Mouse (Mus musculus) intestine, postnatal 0 days (tissue): Measurements from ENCODE around the gene Uba52. TPM values are rescaled to one million over a fixed set of nuclear protein-coding genes. Genes with fewer than 3 reads are reported as not detected.

ENCODE experiments used
- ATAC-seq: fragments of 200-750 bp; cut with Nextera tagmentation; 2 replicates; pipeline ENCODE4 v1.8.0; 2017; ENCODE audit warnings: mild to moderate bottlenecking, moderate TSS enrichment, moderate library complexity
- H3K27ac ChIP-seq: fragments of 300-500 bp; sonication (generic); 2 replicates; pipeline ENCODE4 v1.5.1; 2014; ENCODE audit warnings: mild to moderate bottlenecking, low read depth, low read length, moderate library complexity
- H3K27me3 ChIP-seq: fragments of 300-500 bp; sonication (generic); replicated peaks from 2 replicates; pipeline ENCODE4 v1.6.1; 2014; ENCODE audit warnings: low read length, mixed read lengths; ENCODE audit not compliant: control insufficient read depth, insufficient read depth
- H3K36me3 ChIP-seq: fragments of 300-500 bp; sonication (generic); 2 replicates; pipeline ENCODE4 v1.6.1; 2014; ENCODE audit warnings: mild to moderate bottlenecking, moderate library complexity; ENCODE audit not compliant: control insufficient read depth, insufficient read depth
- H3K4me1 ChIP-seq: fragments of 300-500 bp; sonication (generic); replicated peaks from 2 replicates; pipeline ENCODE4 v1.6.1; 2014; ENCODE audit warnings: antibody characterized with exemption, low read length, mixed read lengths; ENCODE audit not compliant: control insufficient read depth, insufficient read depth
- H3K4me2 ChIP-seq: fragments of 300-500 bp; sonication (generic); replicated peaks from 2 replicates; pipeline ENCODE4 v1.6.1; 2014; ENCODE audit warnings: low read depth, mild to moderate bottlenecking, moderate library complexity
- H3K4me3 ChIP-seq: fragments of 300-500 bp; sonication (generic); 2 replicates; pipeline ENCODE4 v1.5.1; 2014; ENCODE audit warnings: low read depth, low read length
- H3K9ac ChIP-seq: fragments of 300-500 bp; sonication (generic); 2 replicates; pipeline ENCODE4 v1.6.1; 2014; ENCODE audit warnings: mild to moderate bottlenecking, low read depth, low read length
- H3K9me3 ChIP-seq: fragments of 300-500 bp; sonication (generic); 2 replicates; pipeline ENCODE4 v1.6.1; 2016; ENCODE audit warnings: mixed run types; ENCODE audit not compliant: control insufficient read depth
- CTCF ChIP-seq: sonication (generic); IDR thresholded peaks from 2 replicates; pipeline ENCODE4 v1.5.1; 2016; ENCODE audit warnings: low read depth, mild to moderate bottlenecking, control low read depth, antibody characterized with exemption, moderate library complexity
- WGBS: fragments of 180-500 bp; shearing (Covaris S2); extraction: QIAGEN DNeasy Blood & Tissue Kit; methylation state at CpG from one replicate; pipeline ENCODE4 v1.1.7; 2014; 5-methylcytosine and 5-hydroxymethylcytosine counted together
- polyA plus RNA-seq: library from polyadenylated mRNA; unstranded; fragments of >200 nt; fragmentation: Nextera tagmentation; extraction: Ambion mirVana; gene quantifications from 2 replicates; pipeline ENCODE4 v1.2.1, GENCODE M21; 2015

The Uba52 gene
- polyA plus RNA-seq, 1 experiment from 2014 or later = 863 TPM

DNA sequence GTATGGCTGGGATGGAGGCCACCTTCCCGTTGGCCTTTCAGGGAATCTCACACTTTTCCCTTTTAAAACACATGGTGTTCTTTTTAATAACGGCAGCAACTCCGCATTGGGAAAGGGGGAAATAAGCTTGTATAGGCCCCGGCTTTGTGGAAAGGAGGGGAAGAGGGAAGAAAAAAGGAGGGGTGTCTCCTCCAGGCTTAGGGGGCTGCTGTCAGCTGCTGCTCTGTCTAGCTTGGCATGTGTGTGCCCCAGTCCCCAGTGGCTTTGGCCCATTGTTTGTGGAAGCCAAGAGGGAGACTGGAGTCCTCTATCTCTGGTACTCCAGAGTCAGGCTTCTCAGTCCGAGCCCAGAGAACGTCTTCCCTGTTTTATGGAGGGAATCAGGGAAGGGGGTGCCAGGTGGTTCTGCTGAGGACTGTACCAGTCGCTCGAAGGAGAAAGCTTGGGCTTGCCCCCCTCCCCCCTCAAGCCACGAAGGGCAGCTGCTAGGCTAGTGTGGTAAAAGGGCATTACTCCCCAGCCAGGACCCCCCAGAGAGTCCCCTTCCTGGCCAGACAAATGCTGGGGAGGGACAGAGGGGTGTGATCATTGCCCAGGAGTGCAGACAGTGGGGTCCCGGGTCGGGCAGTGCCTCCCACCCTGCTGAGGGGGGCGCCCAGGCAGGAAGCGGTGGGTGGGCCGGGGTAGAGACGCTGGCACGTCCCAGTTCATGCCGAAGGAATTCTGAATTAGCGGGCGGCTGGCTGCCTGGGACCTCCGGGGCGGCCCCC, 15.4 kb downstream of the Uba52 start:
- H3K4me2 ChIP-seq = no peak overlapping the region
- no peaks in the 10 kb centered on the region for H3K9me3 ChIP-seq
- no peak overlapping the region for H3K27ac ChIP-seq
- H3K36me3 ChIP-seq = no peaks in the 10 kb centered on the region
- H3K4me1 ChIP-seq = no peaks in the 10 kb centered on the region
- peaks cover 94% of the 10 kb centered on the region for H3K27me3 ChIP-seq
- 8% methylated on average over 19 of the region's 21 CpGs for WGBS
- H3K9ac ChIP-seq = no peak overlapping the region
- no peak overlapping the region for H3K4me3 ChIP-seq
- no peak for TF ChIP-seq CTCF
- ATAC-seq = no peak

DNA sequence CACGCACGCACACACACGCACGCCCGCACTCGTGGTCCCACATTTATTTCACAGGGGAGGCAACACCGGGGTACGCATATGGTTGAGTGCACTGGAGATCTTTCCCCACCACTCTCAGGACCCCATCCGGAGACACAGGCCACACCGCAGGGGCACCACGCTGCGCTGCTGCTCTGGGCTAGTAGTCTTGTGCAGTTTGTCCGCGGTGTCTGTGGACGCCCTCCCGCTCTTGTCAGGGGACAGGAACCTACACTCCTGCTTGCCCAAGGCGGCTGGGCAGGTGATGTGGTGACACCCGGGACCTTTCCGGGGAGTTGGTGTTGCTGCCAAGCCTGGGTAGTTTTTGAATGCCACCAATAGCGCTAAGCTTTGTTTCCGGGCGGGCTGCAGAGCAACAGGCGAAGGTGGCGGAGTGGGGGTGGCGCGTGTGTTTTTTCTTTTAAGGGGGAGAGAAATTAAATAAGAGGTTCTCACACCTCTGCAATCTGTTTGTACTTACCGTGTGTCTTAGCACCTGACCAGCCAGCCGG, 16.1 kb downstream of the Uba52 start:
- Histone ChIP-seq H3K27ac (no peak overlapping the region), H3K9me3 (no peaks in the 10 kb centered on the region), H3K4me1 (peaks cover 1% of the 10 kb centered on the region; the same call in 1 of the 2 replicates), H3K4me3 (no peak overlapping the region), H3K36me3 (no peaks in the 10 kb centered on the region), H3K27me3 (peaks cover 95% of the 10 kb centered on the region), H3K4me2 (no peak overlapping the region), H3K9ac (no peak overlapping the region)
- TF ChIP-seq CTCF = no peak
- WGBS = 4% methylated on average over 28 of the region's 28 CpGs
- ATAC-seq = no peak

DNA sequence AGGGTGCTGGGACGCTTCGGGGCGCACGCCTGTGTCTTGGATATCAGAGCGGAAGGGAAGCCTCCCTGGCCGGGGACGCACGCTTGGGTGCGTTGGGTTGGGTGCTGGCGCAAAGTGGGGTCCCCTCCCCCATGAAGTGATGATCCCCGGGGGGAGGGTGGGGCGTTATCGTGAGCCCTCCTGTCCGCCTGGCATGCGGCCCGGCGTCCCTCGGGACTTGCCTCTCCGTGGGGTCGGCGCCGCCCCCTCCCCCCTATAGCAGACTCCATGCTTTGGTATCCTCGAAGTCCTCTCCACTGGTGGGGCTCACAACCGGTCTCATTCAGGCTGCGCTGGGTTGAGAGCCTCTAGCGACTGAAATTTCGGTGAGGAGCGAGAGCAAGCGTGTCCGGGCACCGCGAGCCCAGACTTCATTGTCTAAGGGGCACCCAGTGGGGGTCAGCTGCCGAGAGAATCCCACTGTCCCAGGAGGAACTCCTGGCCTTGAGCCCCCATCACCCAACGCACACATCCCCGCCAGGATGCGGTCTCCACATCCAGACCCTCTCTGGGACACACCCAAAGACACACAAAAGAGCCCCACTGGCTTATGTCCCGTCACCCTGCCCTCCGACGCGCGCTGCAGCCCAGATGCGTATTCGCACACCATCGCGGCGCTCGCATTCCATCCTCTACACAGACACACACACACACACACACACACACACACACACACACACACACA, 16.7 kb downstream of the Uba52 start:
- no peak for ATAC-seq
- no peak overlapping the region for H3K9ac ChIP-seq
- H3K27me3 ChIP-seq = peaks cover 95% of the 10 kb centered on the region
- no peaks in the 10 kb centered on the region for H3K9me3 ChIP-seq
- no peak for TF ChIP-seq CTCF
- peak overlapping the region; percentile 42 for H3K4me3 ChIP-seq
- H3K4me1 ChIP-seq = peaks cover 6% of the 10 kb centered on the region; the same call in 1 of the 2 replicates
- under 1% methylated on average over 46 of the region's 47 CpGs for WGBS
- H3K4me2 ChIP-seq = peak overlapping the region; percentile 71; the same call in 1 of the 2 replicates
- H3K27ac ChIP-seq = no peak overlapping the region
- no peaks in the 10 kb centered on the region for H3K36me3 ChIP-seq

DNA sequence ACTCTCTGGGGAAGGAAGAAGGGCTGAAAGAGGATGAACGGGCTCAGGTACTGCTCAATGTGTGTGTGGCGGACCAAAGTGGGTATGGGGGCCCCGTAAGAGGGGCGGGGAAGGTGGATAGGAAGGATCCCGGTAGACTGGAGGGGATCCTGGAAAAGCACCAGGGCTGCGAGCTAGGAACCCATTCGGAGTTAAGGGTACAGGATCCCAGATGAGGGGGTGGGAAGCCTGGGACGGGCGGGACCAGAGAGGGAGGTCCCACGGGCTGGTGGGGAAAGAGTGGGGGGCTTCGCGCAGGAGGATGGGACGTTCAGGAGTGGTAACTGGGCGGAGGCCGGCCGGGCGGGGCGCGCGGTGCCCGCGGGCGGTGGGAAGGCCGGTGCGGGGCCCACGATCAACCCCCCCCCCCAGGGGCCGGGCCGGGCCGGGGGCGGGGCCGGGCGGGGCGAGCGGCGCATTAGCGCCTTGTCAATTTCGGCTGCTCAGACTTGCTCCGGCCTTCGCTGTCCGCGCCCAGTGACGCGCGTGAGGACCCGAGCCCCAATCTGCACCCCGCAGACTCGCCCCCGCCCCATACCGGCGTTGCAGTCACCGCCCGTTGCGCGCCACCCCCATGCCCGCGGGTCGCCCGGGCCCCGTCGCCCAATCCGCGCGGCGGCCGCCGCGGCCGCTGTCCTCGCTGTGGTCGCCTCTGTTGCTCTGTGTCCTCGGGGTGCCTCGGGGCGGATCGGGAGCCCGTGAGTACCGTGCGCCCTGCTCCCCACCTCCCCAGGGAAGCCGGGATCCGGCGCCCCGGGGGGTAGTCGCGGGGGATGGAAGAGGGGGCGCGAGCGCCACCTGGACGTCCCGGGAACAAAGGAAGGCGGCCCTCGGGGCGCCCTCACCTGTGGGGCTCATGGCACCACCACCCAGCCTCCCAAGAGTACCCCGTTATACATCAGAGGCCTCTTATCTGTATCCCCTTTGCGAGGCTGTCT, 17.6 kb downstream of the Uba52 start, which contains the start of gene Crlf1:
Crlf1 (plus strand) TSS at position 495 of the 977 bp plus-strand sequence.
- Histone ChIP-seq H3K27me3 (peaks cover 95% of the 10 kb centered on the region), H3K4me2 (peak within 1 kb of the TSS; percentile 71), H3K9me3 (no peaks in the 10 kb centered on the region), H3K27ac (no peak within 1 kb of the TSS), H3K4me1 (peaks cover 6% of the 10 kb centered on the region; the same call in 1 of the 2 replicates), H3K4me3 (peak within 1 kb of the TSS; percentile 42), H3K9ac (no peak within 1 kb of the TSS), H3K36me3 (no peaks in the 10 kb centered on the region)
- no peak for TF ChIP-seq CTCF
- under 1% methylated on average over 65 of the region's 93 CpGs for WGBS
- peak; percentile 7; the same call in 1 of the 2 replicates for ATAC-seq

DNA sequence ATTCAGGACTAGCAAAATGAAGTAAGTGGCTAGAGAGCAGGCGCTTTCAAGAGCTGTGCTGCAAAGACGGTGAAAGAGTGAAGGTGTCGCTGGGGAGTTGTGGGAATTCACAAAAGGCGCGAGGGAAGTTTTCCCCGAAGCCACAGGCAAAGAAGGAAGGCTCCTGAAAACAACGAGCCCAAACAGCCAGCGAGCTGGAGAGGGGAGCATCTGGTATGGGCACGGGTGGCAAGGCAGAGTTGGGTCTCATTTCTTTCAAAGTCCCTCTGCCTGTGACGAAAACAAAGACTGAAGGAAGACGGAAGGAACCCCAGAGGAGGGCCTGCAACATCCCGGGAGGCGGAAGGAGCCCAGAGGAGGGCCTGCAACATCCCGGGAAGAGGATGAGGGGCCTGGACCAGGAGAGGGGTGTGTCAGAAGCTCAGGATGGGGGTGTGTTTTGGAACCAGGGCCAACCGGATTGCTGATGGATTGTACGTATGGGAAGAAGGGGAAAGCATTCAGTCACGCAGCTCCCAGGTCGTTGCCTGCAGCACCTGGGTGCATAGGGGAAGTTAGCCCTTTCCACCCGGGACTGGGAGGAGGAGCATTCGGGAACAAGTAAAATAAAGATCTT, 19.6 kb downstream of the Uba52 start:
- no peak for TF ChIP-seq CTCF
- peaks cover 98% of the 10 kb centered on the region for H3K27me3 ChIP-seq
- no peak for ATAC-seq
- no peak overlapping the region for H3K4me3 ChIP-seq
- 0 out of 2 replicates have a peak overlapping the region, but pooled peaks have one; percentile 13 for H3K4me2 ChIP-seq
- H3K9ac ChIP-seq = no peak overlapping the region
- no peaks in the 10 kb centered on the region for H3K9me3 ChIP-seq
- 6% methylated on average over 20 of the region's 20 CpGs for WGBS
- peaks cover 6% of the 10 kb centered on the region; the same call in 1 of the 2 replicates for H3K4me1 ChIP-seq
- no peaks in the 10 kb centered on the region for H3K36me3 ChIP-seq
- H3K27ac ChIP-seq = no peak overlapping the region
